Mouse (Mus musculus) testis, adult 2 months (tissue): ENCODE data around the gene Dhx8.

ENCODE experiments used
- CTCF ChIP-seq: fragments of 200-500 bp; IDR thresholded peaks from 2 replicates; pipeline ENCODE4 v1.5.1; 2012; ENCODE audit warnings: low read depth, mild to moderate bottlenecking, inconsistent platforms, low read length, moderate library complexity; ENCODE audit not compliant: control insufficient read depth, insufficient read depth, insufficient replicate concordance
- POLR2A ChIP-seq: fragments of 200-500 bp; IDR thresholded peaks from 2 replicates; pipeline ENCODE4 v1.6.1; 2012; ENCODE audit warnings: low read depth, mild to moderate bottlenecking, inconsistent platforms, low read length, moderate library complexity; ENCODE audit not compliant: control insufficient read depth

GRCm38 (mm10) chr11:101776846-101777245 lies 44.1 kb downstream of the Dhx8 start:
- TF ChIP-seq CTCF (no peak), POLR2A (no peak)
